Mouse (Mus musculus) midbrain, embryonic 13.5 days (tissue): ENCODE results near the gene Surf4. TPM values are rescaled to one million over a fixed set of nuclear protein-coding genes. Genes with fewer than 3 reads are reported as not detected.
A peak's percentile ranks its signal among the peaks of the same experiment; 100 is the strongest.

Experiments used
- ATAC-seq: fragments of 200-750 bp; cut with Nextera tagmentation; 2 replicates; pipeline ENCODE4 v1.8.0; 2017; ENCODE audit warnings: mild to moderate bottlenecking, moderate TSS enrichment, moderate library complexity
- H3K27ac ChIP-seq: fragments of 300-500 bp; sonication (generic); 2 replicates; pipeline ENCODE4 v1.5.1; 2015; ENCODE audit warnings: inconsistent platforms, mild to moderate bottlenecking, moderate library complexity
- H3K27me3 ChIP-seq: fragments of 300-500 bp; sonication (generic); 2 replicates; pipeline ENCODE4 v1.6.1; 2015; ENCODE audit warnings: mild to moderate bottlenecking, inconsistent platforms
- H3K36me3 ChIP-seq: fragments of 300-500 bp; sonication (generic); 2 replicates; pipeline ENCODE4 v1.6.1; 2015; ENCODE audit warnings: mild to moderate bottlenecking, inconsistent platforms
- H3K4me1 ChIP-seq: fragments of 300-500 bp; sonication (generic); replicated peaks from 2 replicates; pipeline ENCODE4 v1.6.1; 2015; ENCODE audit warnings: inconsistent platforms
- H3K4me2 ChIP-seq: fragments of 300-500 bp; sonication (generic); replicated peaks from 2 replicates; pipeline ENCODE4 v1.6.1; 2015; ENCODE audit warnings: moderate library complexity, mild to moderate bottlenecking, inconsistent platforms
- H3K4me3 ChIP-seq: fragments of 300-500 bp; sonication (generic); replicated peaks from 2 replicates; pipeline ENCODE4 v1.5.1; 2015; ENCODE audit warnings: mild to moderate bottlenecking, inconsistent platforms
- H3K9ac ChIP-seq: fragments of 300-500 bp; sonication (generic); replicated peaks from 2 replicates; pipeline ENCODE4 v1.6.1; 2015; ENCODE audit warnings: mild to moderate bottlenecking, inconsistent platforms
- H3K9me3 ChIP-seq: fragments of 300-500 bp; sonication (generic); 2 replicates; pipeline ENCODE4 v1.6.1; 2016; ENCODE audit warnings: mild to moderate bottlenecking, inconsistent platforms
- WGBS: fragments of 180-500 bp; shearing (Covaris S2); methylation state at CpG from one replicate; pipeline ENCODE4 v1.1.7; 2015; 5-methylcytosine and 5-hydroxymethylcytosine counted together
- polyA plus RNA-seq: library from polyadenylated mRNA; unstranded; fragments of >200 nt; fragmentation: Nextera tagmentation; extraction: Ambion mirVana; gene quantifications from 2 replicates; pipeline ENCODE4 v1.2.1, GENCODE M21; 2015

The Surf4 gene
- polyA plus RNA-seq = 105 and 114 TPM in 2 replicates

- 2% methylated on average over 52 of the region's 70 CpGs for WGBS
Observed at GRCm38 (mm10) chr2:26933304-26934055, at the start of gene Surf4, which contains the start of gene Stkld1. Gene Surf4, minus strand, starts transcription at chr2:26933928. Gene Stkld1, plus strand, starts transcription at chr2:26934047.

GRCm38 (mm10) chr2:26980361-26980760, 46.6 kb upstream of the Surf4 start:
- Histone ChIP-seq H3K9ac (no peak overlapping the region), H3K4me1 (no peaks in the 10 kb centered on the region), H3K36me3 (no peaks in the 10 kb centered on the region), H3K27me3 (no peaks in the 10 kb centered on the region), H3K4me2 (no peak overlapping the region), H3K4me3 (no peak overlapping the region), H3K9me3 (no peaks in the 10 kb centered on the region), H3K27ac (no peak overlapping the region)
- WGBS = 79% methylated on average over 1 of the region's 1 CpGs
- ATAC-seq = no peak

More at GRCm38 (mm10) chr2:26933304-26934055, at the start of gene Surf4, which contains the start of gene Stkld1:
- Histone ChIP-seq H3K4me2 (peak within 1 kb of the TSS; percentile 96), H3K27me3 (no peaks in the 10 kb centered on the region; the same call in 1 of the 2 replicates), H3K36me3 (0 out of 2 replicates have a peak, but pooled peaks cover 14% of the 10 kb centered on the region), H3K9ac (peak within 1 kb of the TSS; percentile 99), H3K4me3 (peak within 1 kb of the TSS; percentile 97), H3K4me1 (peaks cover 31% of the 10 kb centered on the region), H3K9me3 (no peaks in the 10 kb centered on the region), H3K27ac (peak within 1 kb of the TSS; percentile 81)
- peak; percentile 95 for ATAC-seq

GRCm38 (mm10) chr2:26973960-26974359, 40.2 kb upstream of the Surf4 start:
- Histone ChIP-seq H3K9ac (no peak overlapping the region), H3K4me2 (no peak overlapping the region), H3K4me3 (no peak overlapping the region), H3K36me3 (no peaks in the 10 kb centered on the region), H3K27me3 (no peaks in the 10 kb centered on the region), H3K9me3 (no peaks in the 10 kb centered on the region), H3K4me1 (no peaks in the 10 kb centered on the region), H3K27ac (no peak overlapping the region)
- whole genome bisulfite sequencing = 62% methylated on average over 4 of the region's 4 CpGs
- ATAC-seq = no peak

GRCm38 (mm10) chr2:26973116-26973515, 39.4 kb upstream of the Surf4 start, which contains the start of gene Adamts13:
Gene Adamts13, plus strand, starts transcription at chr2:26973416.
- Histone ChIP-seq H3K27me3 (no peaks in the 10 kb centered on the region), H3K9me3 (no peaks in the 10 kb centered on the region), H3K4me2 (no peak within 1 kb of the TSS), H3K4me3 (no peak within 1 kb of the TSS), H3K27ac (no peak within 1 kb of the TSS), H3K4me1 (no peaks in the 10 kb centered on the region), H3K36me3 (no peaks in the 10 kb centered on the region), H3K9ac (no peak within 1 kb of the TSS)
- WGBS = 80% methylated on average over 3 of the region's 3 CpGs
- ATAC-seq = no peak

- Histone ChIP-seq H3K4me1 (peaks cover 20% of the 10 kb centered on the region), H3K4me2 (no peak overlapping the region), H3K27ac (no peak overlapping the region), H3K36me3 (peaks cover 1% of the 10 kb centered on the region), H3K9me3 (no peaks in the 10 kb centered on the region), H3K4me3 (no peak overlapping the region), H3K27me3 (no peaks in the 10 kb centered on the region), H3K9ac (no peak overlapping the region)
- WGBS = 76% methylated on average over 2 of the region's 2 CpGs
- no peak for ATAC-seq
Observed at GRCm38 (mm10) chr2:26967262-26967661, 33.5 kb upstream of the Surf4 start.

- Histone ChIP-seq H3K36me3 (peaks cover 18% of the 10 kb centered on the region), H3K9ac (peak overlapping the region; percentile 91), H3K4me2 (peak overlapping the region; percentile 91), H3K9me3 (no peaks in the 10 kb centered on the region), H3K4me3 (peak overlapping the region; percentile 81), H3K27me3 (no peaks in the 10 kb centered on the region), H3K27ac (peak overlapping the region; percentile 98), H3K4me1 (peaks cover 37% of the 10 kb centered on the region)
- no peak for ATAC-seq
- WGBS = 19% methylated on average over 14 of the region's 14 CpGs
Observed at GRCm38 (mm10) chr2:26964724-26965370, 31.1 kb upstream of the Surf4 start.

- peaks cover 22% of the 10 kb centered on the region for H3K36me3 ChIP-seq
- H3K4me3 ChIP-seq = peak within 1 kb of the TSS; percentile 81
- peaks cover 37% of the 10 kb centered on the region for H3K4me1 ChIP-seq
- no peaks in the 10 kb centered on the region for H3K9me3 ChIP-seq
- peak within 1 kb of the TSS; percentile 98 for H3K27ac ChIP-seq
- peak within 1 kb of the TSS; percentile 91 for H3K4me2 ChIP-seq
- peak; percentile 98 for ATAC-seq
- WGBS = under 1% methylated on average over 50 of the region's 50 CpGs
- no peaks in the 10 kb centered on the region for H3K27me3 ChIP-seq
- peak within 1 kb of the TSS; percentile 91 for H3K9ac ChIP-seq
Observed at GRCm38 (mm10) chr2:26963923-26964723, 30.4 kb upstream of the Surf4 start, which contains the start of gene Rexo4. Gene Rexo4, minus strand, starts transcription at chr2:26964386.

GRCm38 (mm10) chr2:26960756-26961155, 27.0 kb upstream of the Surf4 start:
- H3K4me2 ChIP-seq = no peak overlapping the region
- peaks cover 37% of the 10 kb centered on the region for H3K4me1 ChIP-seq
- no peak for ATAC-seq
- H3K9ac ChIP-seq = no peak overlapping the region
- no peaks in the 10 kb centered on the region for H3K27me3 ChIP-seq
- peaks cover 55% of the 10 kb centered on the region for H3K36me3 ChIP-seq
- H3K4me3 ChIP-seq = no peak overlapping the region
- WGBS = 80% methylated on average over 4 of the region's 4 CpGs
- no peak overlapping the region for H3K27ac ChIP-seq
- H3K9me3 ChIP-seq = no peaks in the 10 kb centered on the region

GRCm38 (mm10) chr2:26957488-26957859, 23.7 kb upstream of the Surf4 start:
- peaks cover 87% of the 10 kb centered on the region for H3K36me3 ChIP-seq
- no peak overlapping the region for H3K4me3 ChIP-seq
- no peak overlapping the region for H3K4me2 ChIP-seq
- no peak overlapping the region for H3K27ac ChIP-seq
- H3K9ac ChIP-seq = no peak overlapping the region
- no peaks in the 10 kb centered on the region for H3K27me3 ChIP-seq
- WGBS = 92% methylated on average over 2 of the region's 2 CpGs
- no peak for ATAC-seq
- peaks cover 19% of the 10 kb centered on the region for H3K4me1 ChIP-seq
- no peaks in the 10 kb centered on the region for H3K9me3 ChIP-seq

- Histone ChIP-seq H3K36me3 (peaks cover 88% of the 10 kb centered on the region), H3K4me2 (no peak overlapping the region), H3K27me3 (no peaks in the 10 kb centered on the region), H3K27ac (no peak overlapping the region), H3K9me3 (no peaks in the 10 kb centered on the region), H3K4me3 (no peak overlapping the region), H3K9ac (no peak overlapping the region), H3K4me1 (peaks cover 14% of the 10 kb centered on the region)
- WGBS = 94% methylated on average over 12 of the region's 12 CpGs
- ATAC-seq = no peak
Observed at GRCm38 (mm10) chr2:26956811-26957487, 23.2 kb upstream of the Surf4 start.

- no peaks in the 10 kb centered on the region for H3K27me3 ChIP-seq
- ATAC-seq = no peak
Observed at GRCm38 (mm10) chr2:26954735-26955395, 21.1 kb upstream of the Surf4 start.

More at GRCm38 (mm10) chr2:26954735-26955395, 21.1 kb upstream of the Surf4 start:
- no peak overlapping the region for H3K4me2 ChIP-seq
- WGBS = 96% methylated on average over 2 of the region's 2 CpGs
- no peaks in the 10 kb centered on the region for H3K4me1 ChIP-seq
- H3K4me3 ChIP-seq = no peak overlapping the region
- H3K9me3 ChIP-seq = no peaks in the 10 kb centered on the region
- H3K9ac ChIP-seq = no peak overlapping the region; the same call in 1 of the 2 replicates
- peaks cover 96% of the 10 kb centered on the region for H3K36me3 ChIP-seq
- no peak overlapping the region for H3K27ac ChIP-seq
